Mouse (Mus musculus): ENCODE results near the gene Olfr1366. TPM values are rescaled to one million over a fixed set of nuclear protein-coding genes. Genes with fewer than 3 reads are reported as not detected.
A peak's percentile ranks its signal among the peaks of the same experiment; 100 is the strongest.
"Not testable (repeated sequence)": the region's sequence is repeated elsewhere in the genome, so short reads cannot be mapped to it uniquely, and the experiment has no call there.

The Olfr1366 gene
- not detected for total RNA-seq (2021)
- long read RNA-seq, experiment 1 = 0 reads
- long read RNA-seq, experiment 2 = 0 reads

DNA sequence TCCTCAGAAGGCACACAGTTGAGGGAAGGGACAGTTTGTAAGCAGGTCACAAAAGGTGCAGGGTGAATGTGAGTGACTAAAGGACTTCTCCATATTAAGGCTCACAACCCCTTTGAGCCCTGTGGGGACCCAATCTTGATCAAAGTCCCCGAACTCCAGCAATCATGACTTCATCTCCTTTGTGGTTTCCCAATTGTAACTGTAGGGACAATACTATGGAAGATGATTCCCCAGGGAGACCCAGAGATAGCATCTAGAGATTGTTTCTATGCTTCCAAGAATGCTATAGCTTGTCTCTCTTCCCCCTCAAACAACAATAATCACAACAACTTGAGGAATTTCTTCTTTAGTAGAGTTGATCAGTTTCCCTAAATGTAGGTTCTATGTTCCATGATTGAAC, at the start of gene Olfr1366:
Olfr1366 (minus strand) TSS at position 101 of the 400 bp plus-strand sequence.
- DNase-seq = no peak

DNA sequence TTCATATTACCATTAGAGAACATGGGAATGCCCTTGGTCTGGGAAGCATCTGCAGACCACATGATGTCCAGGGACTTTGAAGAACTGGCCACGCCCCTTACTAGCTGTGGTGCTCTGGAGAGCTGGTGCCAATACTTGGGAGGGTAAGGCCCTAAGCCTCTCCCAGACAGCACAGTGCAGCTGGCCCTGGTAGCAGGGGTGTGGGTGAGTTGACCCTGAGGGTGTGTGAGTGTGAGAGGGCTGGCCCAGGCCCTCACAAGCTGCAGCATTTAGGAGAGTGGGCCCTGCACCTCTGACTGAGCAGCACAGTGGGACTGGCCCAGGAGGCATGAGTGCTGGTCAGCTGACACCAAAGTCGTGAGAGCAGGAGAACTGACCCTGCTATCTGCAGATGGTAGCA, 49.0 kb upstream of the Olfr1366 start:
- DNase-seq = no peak

DNA sequence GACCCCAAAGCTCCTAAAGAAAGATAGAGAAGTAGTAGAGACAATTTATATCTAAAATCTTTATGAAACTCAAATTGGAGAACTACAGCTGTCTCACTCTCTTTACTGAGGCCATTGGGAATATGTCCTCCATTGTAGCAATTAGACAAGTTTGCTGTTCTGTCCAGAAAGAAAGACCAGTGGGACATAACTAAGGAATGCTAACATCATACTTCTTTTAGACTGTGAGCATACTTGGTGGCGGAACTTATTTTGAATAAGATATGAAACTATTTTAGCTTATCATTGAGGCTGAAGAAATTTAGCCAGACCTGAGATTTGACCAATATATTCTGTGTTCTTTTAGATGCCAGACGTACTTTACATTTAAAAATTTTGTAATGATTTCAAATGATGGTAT, 39.1 kb upstream of the Olfr1366 start, which contains the start of gene Olfr1364:
Olfr1364 (minus strand) TSS at position 101 of the 400 bp plus-strand sequence.
- no peak for DNase-seq

DNA sequence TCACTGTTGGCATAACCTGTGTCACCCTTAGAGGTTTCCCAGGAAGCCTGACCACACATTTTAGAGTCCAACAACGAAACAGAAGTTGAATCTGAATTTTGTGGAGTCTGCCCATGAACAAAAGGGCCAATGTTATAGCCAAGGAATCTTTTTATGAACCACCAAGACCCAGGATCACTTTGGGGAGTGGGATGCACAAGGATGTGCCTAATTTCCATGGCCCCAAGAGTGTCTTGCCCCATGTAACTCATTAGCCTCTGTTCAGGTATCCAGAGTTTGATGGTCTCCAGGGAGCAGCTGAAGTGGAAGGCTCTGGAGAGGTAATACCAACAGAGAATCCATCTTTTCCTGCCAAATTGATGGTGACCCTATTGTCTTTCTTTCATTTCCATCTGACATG, 17.2 kb upstream of the Olfr1366 start, which contains the start of gene Olfr1535:
Olfr1535 (minus strand) TSS at position 101 of the 400 bp plus-strand sequence.
- no peak for DNase-seq

DNA sequence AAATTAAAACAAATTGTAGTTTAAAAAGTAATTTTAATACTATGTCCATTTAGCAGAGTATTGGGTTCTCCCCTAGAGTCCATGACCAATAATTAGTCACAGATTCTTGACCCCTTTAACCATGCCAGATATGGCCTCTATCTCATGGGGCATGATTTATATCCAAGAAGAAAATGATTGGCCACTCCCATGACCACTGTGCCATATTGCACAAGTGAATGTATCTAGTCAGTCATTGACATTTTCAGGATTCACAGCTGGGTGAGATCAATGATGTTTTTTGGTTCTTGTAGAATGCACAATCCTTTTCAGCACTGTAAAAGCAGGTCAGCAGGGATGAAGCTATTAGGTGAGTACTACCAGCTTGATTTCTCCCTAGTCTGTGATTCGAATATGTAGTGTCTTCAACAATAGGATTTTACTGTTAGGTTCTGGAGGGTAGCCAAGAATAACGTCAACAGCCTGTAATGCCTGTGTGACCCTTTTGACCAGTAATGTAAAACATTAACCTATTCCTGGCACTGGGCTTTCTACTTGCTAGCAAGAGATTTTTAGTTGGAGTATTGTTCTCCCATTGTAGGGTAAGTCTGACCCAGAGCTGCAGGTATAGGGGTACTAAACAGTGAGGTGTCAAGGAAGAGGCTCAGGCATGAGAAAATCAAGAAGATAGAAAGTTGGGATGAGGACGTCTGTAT, 8.0 kb upstream of the Olfr1366 start:
- no peak for DNase-seq

DNA sequence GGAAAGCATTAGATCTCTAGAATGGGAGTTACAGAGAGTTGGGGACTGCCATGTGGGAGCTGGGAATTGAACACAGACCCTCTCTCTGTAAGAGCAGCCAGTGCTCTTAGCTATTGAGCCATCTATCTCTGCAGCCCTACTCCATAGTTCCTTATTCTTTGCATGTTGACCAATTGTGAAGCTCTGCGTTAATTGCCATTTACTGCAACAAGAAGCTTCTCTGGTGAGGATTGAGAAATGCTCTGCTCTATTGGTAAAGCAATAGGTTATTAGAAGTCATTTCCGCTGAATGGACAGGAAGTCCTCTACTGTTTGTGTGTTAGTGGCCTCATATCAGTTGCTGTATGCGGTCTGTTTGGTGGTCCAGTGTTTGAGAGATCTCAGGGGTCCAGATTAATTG, 6.9 kb upstream of the Olfr1366 start:
- no peak for DNase-seq

DNA sequence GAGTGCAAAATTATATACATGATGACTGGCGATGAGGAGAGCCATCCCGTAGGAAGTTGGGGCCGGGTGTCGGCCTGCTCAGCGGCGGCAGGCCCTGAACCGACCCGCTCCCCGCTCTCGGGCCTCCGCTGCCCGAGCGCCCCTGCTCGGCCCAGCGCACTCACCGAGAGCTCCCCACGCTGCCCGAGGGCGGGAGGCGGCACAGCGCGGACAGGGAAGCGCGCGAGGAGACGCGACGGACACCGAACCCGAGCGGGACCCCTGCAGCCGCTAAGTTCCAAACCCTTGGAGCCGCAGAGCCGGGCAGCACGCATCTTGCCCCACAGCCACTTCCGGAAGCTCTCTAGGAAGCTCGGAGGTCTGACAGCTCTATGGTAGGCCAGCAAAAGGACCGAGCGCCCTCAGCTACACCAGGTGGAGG, 11.8 kb downstream of the Olfr1366 start, which contains the start of gene Zkscan8:
Zkscan8 (minus strand) TSS at position 340 of the 421 bp plus-strand sequence.
- peak; percentile 85 for DNase-seq

DNA sequence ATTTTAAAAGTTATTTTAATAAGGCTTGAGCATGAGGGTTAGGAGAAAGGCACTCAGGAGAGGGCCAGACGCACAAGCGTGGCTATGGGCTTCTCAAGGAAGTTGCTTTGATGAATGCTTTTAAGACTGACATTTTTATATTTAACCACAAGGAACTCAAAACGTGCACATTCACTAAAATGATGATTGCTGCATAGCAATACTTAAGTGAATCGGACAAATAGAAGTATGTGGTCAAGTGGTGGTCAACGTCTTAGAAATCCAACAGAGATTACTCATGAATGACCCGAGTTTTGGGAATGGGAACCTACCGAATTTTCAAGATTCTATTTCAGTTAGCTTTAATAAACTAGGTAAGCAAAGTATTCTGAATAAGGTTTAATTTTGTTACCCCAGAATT, 12.5 kb downstream of the Olfr1366 start:
- no peak for DNase-seq

DNA sequence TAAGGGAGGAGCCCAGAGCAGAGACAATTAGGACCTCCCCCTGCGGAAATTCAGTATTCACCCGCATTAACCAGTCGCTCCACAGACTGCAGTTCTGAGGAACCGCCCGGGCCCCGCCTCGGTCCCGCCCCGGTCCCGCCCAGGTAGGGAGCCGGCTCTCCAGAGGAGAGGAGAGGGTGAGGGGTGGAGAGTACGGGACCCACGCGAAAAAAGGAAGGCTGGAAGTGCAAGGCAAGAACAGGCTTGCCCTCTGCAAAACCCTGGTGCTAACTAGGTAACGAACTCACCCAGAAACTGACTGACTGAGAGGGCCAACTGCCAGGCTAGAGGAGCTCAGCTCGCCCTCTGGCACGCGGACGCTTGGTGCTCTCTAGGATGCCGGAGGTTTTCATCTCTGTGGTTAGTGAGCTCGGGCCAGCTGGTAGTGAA, 36.4 kb downstream of the Olfr1366 start:
- DNase-seq = peak; percentile 88

DNA sequence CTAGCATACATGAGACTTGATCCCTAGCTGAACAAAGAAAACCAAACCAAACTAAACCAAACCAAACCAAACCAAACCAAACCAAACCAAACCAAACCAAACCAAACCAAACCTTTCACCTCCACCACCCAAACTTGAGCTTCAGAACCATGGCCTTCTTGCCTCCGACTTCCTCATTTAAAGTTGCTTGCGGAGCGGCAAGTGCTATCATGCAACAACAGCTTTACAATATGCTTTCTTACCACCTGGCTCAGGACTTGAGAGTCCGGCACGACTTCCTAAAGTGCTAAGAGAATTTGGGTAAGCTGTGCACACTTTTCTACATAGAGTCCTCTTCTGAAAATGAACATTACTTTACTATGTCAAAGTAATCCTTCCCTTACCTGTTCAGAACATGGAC, 40.3 kb downstream of the Olfr1366 start:
- DNase-seq = no peak

DNA sequence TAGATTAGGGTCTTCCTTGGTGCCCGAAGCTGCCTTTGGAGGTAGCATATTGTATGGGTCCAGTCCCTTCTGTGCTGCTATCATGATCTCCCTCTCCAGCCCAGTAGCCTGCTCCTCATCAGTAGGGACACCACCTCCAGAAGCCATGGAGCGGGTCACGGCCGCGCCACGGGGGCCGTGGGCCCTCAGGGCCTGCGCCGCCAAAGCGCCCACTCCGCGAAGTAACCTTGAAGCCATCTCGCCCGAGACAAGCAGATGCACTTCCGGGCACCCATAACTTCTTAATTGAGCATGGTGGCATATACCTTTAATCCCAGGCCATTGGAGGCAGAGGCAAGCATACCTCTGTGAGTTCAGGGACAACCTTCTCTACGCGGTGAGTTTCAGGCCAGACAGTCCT, 41.4 kb downstream of the Olfr1366 start, which contains the start of gene Gm11273:
Gm11273 (minus strand) TSS at position 237 of the 400 bp plus-strand sequence.
- DNase-seq = not testable (repeated sequence)

DNA sequence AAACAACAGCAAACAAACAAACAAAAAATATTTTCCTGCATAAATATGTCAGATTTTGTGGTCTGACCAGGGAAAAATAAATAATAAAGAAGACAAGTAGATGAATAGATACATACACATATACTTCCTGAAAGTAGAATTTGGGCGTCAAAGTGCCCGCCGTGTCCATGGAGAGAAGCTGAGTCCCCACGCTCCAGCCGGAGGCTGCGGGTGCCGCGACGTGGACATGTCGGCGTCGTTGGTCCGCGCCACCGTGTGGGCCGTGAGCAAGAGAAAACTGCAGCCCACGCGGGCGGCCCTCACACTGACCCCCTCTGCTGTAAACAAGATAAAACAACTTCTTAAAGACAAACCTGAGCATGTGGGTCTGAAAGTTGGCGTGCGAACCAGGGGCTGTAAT, 47.5 kb downstream of the Olfr1366 start, which contains the start of gene AK157302:
AK157302 (plus strand) TSS at position 144 of the 400 bp plus-strand sequence.
- DNase-seq = no peak

DNA sequence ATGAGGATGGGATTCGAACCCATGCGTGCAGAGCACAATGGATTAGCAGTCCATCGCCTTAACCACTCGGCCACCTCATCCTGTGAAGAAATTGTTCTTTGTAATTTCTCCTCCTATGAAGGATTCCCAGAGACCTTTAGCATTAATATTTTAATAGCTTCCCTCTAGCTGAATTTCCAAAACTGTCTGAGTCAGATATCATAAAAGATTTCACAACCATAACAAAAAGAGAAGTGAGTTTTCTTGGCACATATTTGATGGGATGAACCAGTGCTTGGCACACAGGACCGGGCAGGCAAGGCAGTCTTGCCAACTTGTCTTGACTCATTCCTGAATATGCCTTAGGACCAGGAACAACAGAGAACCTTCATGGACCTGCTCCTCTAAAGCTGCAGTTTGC, 49.8 kb downstream of the Olfr1366 start:
- DNase-seq = no peak

DNA sequence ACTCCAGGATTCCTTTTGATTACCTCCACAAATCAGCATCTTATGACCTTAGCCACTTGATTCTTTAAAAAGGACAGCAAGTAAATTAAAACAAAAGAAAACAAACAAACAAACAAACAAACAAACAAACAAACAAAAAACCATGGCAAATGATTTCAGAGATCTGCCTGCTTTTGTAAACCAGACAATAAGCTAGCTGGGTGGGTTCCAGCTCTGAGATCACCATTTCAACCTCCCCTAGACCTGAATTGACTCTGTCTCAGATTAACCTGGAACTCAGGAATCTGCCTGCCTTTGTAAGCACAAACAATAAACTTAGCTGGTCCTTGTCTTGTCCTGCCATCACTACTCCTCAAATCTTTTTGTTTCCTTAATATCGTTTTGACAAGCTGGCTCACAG, 55.7 kb downstream of the Olfr1366 start:
- DNase-seq = no peak

Other genes with a start within 250 kb of the Olfr1366 start
- not detected for gene Gpx6, start 230.7 kb downstream of the Olfr1366 start, total RNA-seq (2021)
- not detected for gene Olfr1367, start 195.9 kb downstream of the Olfr1366 start, total RNA-seq (2021)
- gene Zscan12, start 180.0 kb downstream of the Olfr1366 start, total RNA-seq (2021) = 1 to 10 TPM; 4.5 to 5.0 TPM
- 10 to 100 TPM; 15.9 to 16.8 TPM for gene Zkscan3, start 140.1 kb downstream of the Olfr1366 start, total RNA-seq (2021)
- gene Pgbd1, start 101.8 kb downstream of the Olfr1366 start, total RNA-seq (2021) = under 1 TPM; 0.15 to 0.27 TPM
- gene Zscan26, start 89.1 kb downstream of the Olfr1366 start, total RNA-seq (2021) = 10 to 100 TPM; 10.2 to 10.3 TPM
- gene Nkapl, start 74.3 kb downstream of the Olfr1366 start, total RNA-seq (2021) = under 1 TPM in 1 of 2 experiments, not detected in 1; 0.18 TPM
- under 1 TPM; 0.41 to 0.59 TPM for gene Zkscan4, start 63.9 kb downstream of the Olfr1366 start, total RNA-seq (2021)
- not detected for gene Gm10065, start 63.4 kb downstream of the Olfr1366 start, total RNA-seq (2021)
- gene AK157302, start 47.6 kb downstream of the Olfr1366 start, total RNA-seq (2021) = 10 to 100 TPM; 20.2 to 21.5 TPM
- 100 to 1,000 TPM; 119 to 147 TPM for gene Gm11273, start 41.4 kb downstream of the Olfr1366 start, total RNA-seq (2021)
- 1 to 10 TPM; 3.8 to 5.4 TPM for gene Zkscan8, start 11.7 kb downstream of the Olfr1366 start, total RNA-seq (2021)
- gene Olfr1535, start 17.1 kb upstream of the Olfr1366 start, total RNA-seq (2021) = not detected
- not detected for gene Olfr1364, start 39.0 kb upstream of the Olfr1366 start, total RNA-seq (2021)
- not detected for gene Olfr1362, start 71.2 kb upstream of the Olfr1366 start, total RNA-seq (2021)
- not detected for gene Olfr11, start 99.7 kb upstream of the Olfr1366 start, total RNA-seq (2021)
- not detected for gene Olfr1361, start 120.6 kb upstream of the Olfr1366 start, total RNA-seq (2021)
- not detected for gene Olfr1360, start 134.6 kb upstream of the Olfr1366 start, total RNA-seq (2021)
- gene Olfr1359, start 155.3 kb upstream of the Olfr1366 start, total RNA-seq (2021) = not detected
- gene Hist1h2bl, start 173.3 kb upstream of the Olfr1366 start, total RNA-seq (2021) = 10 to 100 TPM; 15.1 to 26.3 TPM
- gene Hist1h2ai, start 173.6 kb upstream of the Olfr1366 start, total RNA-seq (2021) = 10 to 100 TPM in 1 of 2 experiments, 1 to 10 TPM in 1; 4.4 to 21.0 TPM
- gene Hist1h3h, start 174.9 kb upstream of the Olfr1366 start, total RNA-seq (2021) = 10 to 100 TPM; 10.1 to 40.0 TPM
- gene Hist1h2bm, start 179.2 kb upstream of the Olfr1366 start, total RNA-seq (2021) = 1 to 10 TPM; 1.1 to 5.1 TPM
- 1 to 10 TPM; 1.2 to 4.0 TPM for gene Hist1h4j, start 192.3 kb upstream of the Olfr1366 start, total RNA-seq (2021)
- 10 to 100 TPM; 31.9 to 37.5 TPM for gene Hist1h4k, start 207.7 kb upstream of the Olfr1366 start, total RNA-seq (2021)
- 1 to 10 TPM; 2.7 to 6.4 TPM for gene Hist1h2ak, start 211.0 kb upstream of the Olfr1366 start, total RNA-seq (2021)
- 1 to 10 TPM; 5.1 to 9.0 TPM for gene Hist1h2bn, start 211.3 kb upstream of the Olfr1366 start, total RNA-seq (2021)
- 1 to 10 TPM; 3.9 to 9.2 TPM for gene Hist1h1b, start 237.8 kb upstream of the Olfr1366 start, total RNA-seq (2021)
- gene Hist1h3i, start 240.6 kb upstream of the Olfr1366 start, total RNA-seq (2021) = 10 to 100 TPM; 20.0 to 23.8 TPM
- 1 to 10 TPM; 1.0 to 2.4 TPM for gene Hist1h2an, start 244.4 kb upstream of the Olfr1366 start, total RNA-seq (2021)
- gene Hist1h2bp, start 244.7 kb upstream of the Olfr1366 start, total RNA-seq (2021) = 1 to 10 TPM; 5.3 to 6.0 TPM

Data from gastrocnemius, postnatal 25 days (tissue).